Mouse (Mus musculus) testis, postnatal 14 days (tissue): ENCODE measurements at regions not wholly inside any gene's neighbourhood (a gene's known extent, or its start where the extent isn't known, plus 50 kb on each side); places are given as distances from the start of the nearest gene placed in this dataset.

Source experiments
- DNase-seq: peaks from one replicate; pipeline ENCODE4 v3.0.0; 2021; ENCODE audit warnings: low spot score

GRCm38 (mm10) chr8:15487579-15487978 lies 441.7 kb upstream of the BB014433 start:
- no peak for DNase-seq

GRCm38 (mm10) chr8:15470561-15470960 lies 424.7 kb upstream of the BB014433 start:
- DNase-seq, result no peak

GRCm38 (mm10) chr8:15468540-15469476 lies 422.9 kb upstream of the BB014433 start:
- no peak for DNase-seq

GRCm38 (mm10) chr8:15438546-15438945 lies 392.7 kb upstream of the BB014433 start:
- DNase-seq, result peak; percentile 32

- DNase-seq, result no peak
These were observed 348.8 kb upstream of the BB014433 start for GRCm38 (mm10) chr8:15394722-15395115.

- DNase-seq, result no peak
These were observed 348.3 kb upstream of the BB014433 start for GRCm38 (mm10) chr8:15393936-15394721.

- no peak for DNase-seq
These were observed 346.2 kb upstream of the BB014433 start for GRCm38 (mm10) chr8:15392056-15392455.

- DNase-seq, result peak; percentile 19
These were observed 342.9 kb upstream of the BB014433 start for GRCm38 (mm10) chr8:15388791-15389190.

- DNase-seq, result no peak
These were observed 321.2 kb upstream of the BB014433 start for GRCm38 (mm10) chr8:15367063-15367462.

GRCm38 (mm10) chr8:15364546-15364945 lies 318.7 kb upstream of the BB014433 start:
- no peak for DNase-seq

- no peak for DNase-seq
These were observed 298.3 kb upstream of the BB014433 start for GRCm38 (mm10) chr8:15344151-15344550.

GRCm38 (mm10) chr8:15343616-15344015 lies 297.7 kb upstream of the BB014433 start:
- DNase-seq, result no peak

GRCm38 (mm10) chr8:15334532-15334931 lies 288.7 kb upstream of the BB014433 start:
- DNase-seq, result no peak

- no peak for DNase-seq
These were observed 281.4 kb upstream of the BB014433 start for GRCm38 (mm10) chr8:15327312-15327711.

GRCm38 (mm10) chr8:15323421-15323820 lies 277.5 kb upstream of the BB014433 start:
- no peak for DNase-seq

- no peak for DNase-seq
These were observed 272.4 kb upstream of the BB014433 start for GRCm38 (mm10) chr8:15318082-15318816.

- no peak for DNase-seq
These were observed 267.6 kb upstream of the BB014433 start for GRCm38 (mm10) chr8:15313481-15313880.

GRCm38 (mm10) chr8:15311509-15311908 lies 265.6 kb upstream of the BB014433 start:
- DNase-seq, result no peak

GRCm38 (mm10) chr8:15311045-15311444 lies 265.2 kb upstream of the BB014433 start:
- DNase-seq, result no peak

GRCm38 (mm10) chr8:15304143-15304677 lies 258.3 kb upstream of the BB014433 start:
- no peak for DNase-seq

- no peak for DNase-seq
These were observed 227.9 kb upstream of the BB014433 start for GRCm38 (mm10) chr8:15273775-15274174.
